34 mouse cellular contexts compared by ENCODE assay signal in the genomic region with DNA sequence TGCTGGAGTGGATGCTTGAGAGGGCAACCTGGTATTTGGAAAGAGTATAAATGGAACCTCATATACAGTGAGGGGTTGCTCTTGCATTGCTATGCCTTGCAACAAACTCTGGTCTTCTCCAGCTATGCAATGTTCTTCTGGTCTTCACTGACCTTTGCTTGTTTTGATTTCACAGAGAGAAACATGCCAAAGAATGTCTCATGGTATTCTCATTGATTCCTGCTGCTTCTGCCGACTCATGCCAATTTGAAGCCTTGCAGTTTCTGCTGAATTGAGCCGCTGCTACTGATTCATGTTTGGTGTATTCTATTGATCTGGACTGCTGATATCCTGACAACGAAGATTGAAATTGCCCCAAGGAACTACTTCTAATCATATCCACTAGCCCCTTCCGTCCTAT.
"Had no signal": no experiment of that assay in that cellular context is flagged by ENCODE, and none has a peak within 500 bp of the region (broad histone marks: within the 10 kb centered on the region; RNA-seq: fewer than 3 reads in every experiment).

No protein-coding gene starts in this region.

- H3K27me3 ChIP-seq: heart, embryonic 12.5 days; heart, embryonic 13.5 days; heart, embryonic 15.5 days; hindbrain, embryonic 13.5 days; hindbrain, embryonic 15.5 days; intestine, embryonic 15.5 days; kidney, embryonic 15.5 days had no signal

- H3K9ac ChIP-seq: heart, embryonic 12.5 days; heart, embryonic 13.5 days; heart, embryonic 15.5 days; hindbrain, embryonic 13.5 days; hindbrain, embryonic 14.5 days; hindbrain, embryonic 15.5 days; intestine, embryonic 15.5 days; kidney, embryonic 15.5 days had no signal

- H3K36me3 ChIP-seq: heart, embryonic 10.5 days; heart, embryonic 12.5 days; heart, embryonic 13.5 days; heart, embryonic 15.5 days; hindbrain, embryonic 10.5 days; hindbrain, embryonic 13.5 days; hindbrain, embryonic 15.5 days; intestine, embryonic 15.5 days; kidney, embryonic 15.5 days had no signal

- DNase-seq: heart, postnatal 10 days; heart, postnatal 14 days; heart, postnatal 36 days; heart, postnatal 4 days; kidney, adult 11 months; kidney, adult 18-20 months; kidney, adult 2 months; kidney, adult 8-10 months; kidney, adult 9 months; kidney, postnatal 10 days; kidney, postnatal 14 days; kidney, postnatal 25 days; kidney, postnatal 36 days; kidney, postnatal 4 days; layer of hippocampus, adult 9-11 months; layer of hippocampus, postnatal 36 days had no signal

- H3K4me3 ChIP-seq: heart, embryonic 10.5 days; heart, embryonic 12.5 days; heart, embryonic 13.5 days; heart, embryonic 15.5 days; hindbrain, embryonic 10.5 days; hindbrain, embryonic 13.5 days; hindbrain, embryonic 15.5 days; intestine, embryonic 15.5 days; kidney, embryonic 15.5 days; layer of hippocampus, adult 2 months had no signal

- H3K9me3 ChIP-seq: heart, embryonic 10.5 days; heart, embryonic 12.5 days; heart, embryonic 13.5 days; heart, embryonic 15.5 days; hindbrain, embryonic 13.5 days; hindbrain, embryonic 15.5 days; intestine, embryonic 15.5 days; kidney, embryonic 15.5 days had no signal

- H3K4me1 ChIP-seq: heart, embryonic 10.5 days; heart, embryonic 12.5 days; heart, embryonic 13.5 days; heart, embryonic 15.5 days; hindbrain, embryonic 10.5 days; hindbrain, embryonic 13.5 days; hindbrain, embryonic 15.5 days; intestine, embryonic 15.5 days; kidney, embryonic 15.5 days had no signal

- ATAC-seq: hindbrain, embryonic 16.5 days; hindbrain, postnatal 0 days; inflammation-experienced regulatory T-cells, adult 6 months; intestine, embryonic 15.5 days; intestine, embryonic 16.5 days; intestine, postnatal 0 days had no signal

- H3K4me2 ChIP-seq: heart, embryonic 11.5 days; heart, embryonic 12.5 days; heart, embryonic 13.5 days; heart, embryonic 15.5 days; hindbrain, embryonic 13.5 days; hindbrain, embryonic 14.5 days; hindbrain, embryonic 15.5 days; intestine, embryonic 15.5 days; kidney, embryonic 15.5 days had no signal

- H3K27ac ChIP-seq: heart, embryonic 10.5 days; heart, embryonic 13.5 days; heart, embryonic 15.5 days; hindbrain, embryonic 10.5 days; hindbrain, embryonic 13.5 days; hindbrain, embryonic 14.5 days; hindbrain, embryonic 15.5 days; hindbrain, postnatal 0 days; intestine, embryonic 15.5 days; kidney, embryonic 15.5 days; kidney, postnatal 0 days; layer of hippocampus, adult 2 months had no signal
